Mouse (Mus musculus): ENCODE results near the gene Foxd2.

Gene Foxd2

DNA sequence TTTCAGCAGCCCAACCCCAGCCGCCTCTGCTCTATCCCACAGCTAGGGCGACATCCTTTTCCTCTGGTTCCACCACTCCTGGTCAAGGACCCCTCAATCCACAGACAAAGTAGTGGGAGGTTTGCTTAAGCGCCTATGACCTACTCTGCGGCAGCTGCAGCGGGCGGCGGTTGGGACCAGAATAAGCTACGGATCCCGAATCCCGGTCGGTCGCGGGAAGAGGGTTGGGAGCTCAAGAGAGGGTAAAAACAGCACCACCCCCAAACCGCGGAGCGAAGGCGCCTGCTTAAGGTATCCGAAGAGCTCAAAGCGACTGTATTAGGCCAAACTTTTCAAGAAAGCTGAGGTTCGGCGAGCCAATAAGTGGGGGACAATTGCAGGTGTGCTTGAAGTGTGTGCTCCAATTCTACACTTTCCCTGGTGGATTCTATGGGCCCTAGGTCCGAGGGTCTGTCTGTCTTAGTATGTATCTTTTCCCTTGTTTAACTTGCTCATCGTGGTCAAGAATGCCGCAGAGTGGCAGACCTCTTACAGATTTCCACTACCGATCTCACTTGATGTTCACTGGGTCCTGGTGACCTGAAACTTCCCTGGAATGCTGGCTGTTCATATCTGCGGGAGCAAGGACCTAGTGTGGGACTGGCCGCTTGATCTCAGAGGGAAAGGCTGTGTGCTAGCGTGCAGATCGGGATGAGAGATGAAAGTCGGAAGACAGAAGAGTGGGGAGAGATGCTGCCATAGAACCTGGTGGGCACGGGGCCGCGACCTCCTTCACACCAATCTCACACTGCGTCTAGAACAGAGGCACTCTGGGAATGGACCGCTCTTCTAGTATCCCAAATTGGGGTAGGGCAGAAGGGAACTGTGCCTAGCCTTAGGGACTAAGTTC is 4.3 kb upstream of the Foxd2 start:
- no peak for DNase-seq (ENCODE audit: low read depth, low spot score)

DNA sequence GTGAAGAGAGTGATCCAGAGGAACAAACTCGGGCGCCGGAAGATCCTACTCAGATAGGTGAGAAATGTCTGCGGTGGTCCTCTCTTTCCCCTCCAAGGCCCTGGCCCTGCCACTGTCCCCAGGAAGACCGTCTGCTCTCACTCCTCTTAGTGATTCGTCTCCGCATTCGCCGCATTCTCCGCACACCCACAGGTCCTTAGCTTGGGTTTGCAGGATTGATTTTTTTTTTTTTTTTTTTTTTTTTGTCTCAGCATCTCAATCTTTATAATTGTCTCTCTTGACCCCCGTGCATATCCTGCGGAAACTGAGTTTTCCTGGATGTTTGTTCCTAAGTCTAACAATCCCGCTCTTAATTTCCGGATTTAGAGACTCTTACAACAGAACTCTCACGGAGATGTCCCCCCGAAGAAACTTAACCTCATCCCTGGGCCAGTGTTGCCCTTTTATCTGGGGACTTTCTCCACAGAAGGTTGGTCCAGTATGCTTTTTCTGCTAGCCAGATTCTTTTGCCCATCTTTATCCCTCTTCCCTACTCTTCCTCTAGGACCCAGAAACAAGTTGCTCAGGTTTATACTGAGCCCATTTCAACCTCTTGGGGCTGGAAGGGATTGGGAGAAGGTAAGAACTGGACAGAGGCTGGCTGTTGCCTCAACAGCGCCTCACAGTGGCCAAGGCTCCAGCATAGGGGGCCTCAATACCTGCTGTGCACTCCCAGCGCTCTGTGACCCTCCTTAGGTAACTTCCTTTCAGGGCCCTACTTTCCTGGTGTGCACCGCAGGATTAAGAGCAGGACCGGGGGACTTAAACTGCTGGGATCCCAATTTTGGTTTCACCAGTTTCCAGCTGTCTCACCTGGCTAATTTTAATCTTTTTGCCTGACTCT is 1.2 kb upstream of the Foxd2 start:
- peak; percentile 68 for DNase-seq (ENCODE audit: low read depth, low spot score)

DNA sequence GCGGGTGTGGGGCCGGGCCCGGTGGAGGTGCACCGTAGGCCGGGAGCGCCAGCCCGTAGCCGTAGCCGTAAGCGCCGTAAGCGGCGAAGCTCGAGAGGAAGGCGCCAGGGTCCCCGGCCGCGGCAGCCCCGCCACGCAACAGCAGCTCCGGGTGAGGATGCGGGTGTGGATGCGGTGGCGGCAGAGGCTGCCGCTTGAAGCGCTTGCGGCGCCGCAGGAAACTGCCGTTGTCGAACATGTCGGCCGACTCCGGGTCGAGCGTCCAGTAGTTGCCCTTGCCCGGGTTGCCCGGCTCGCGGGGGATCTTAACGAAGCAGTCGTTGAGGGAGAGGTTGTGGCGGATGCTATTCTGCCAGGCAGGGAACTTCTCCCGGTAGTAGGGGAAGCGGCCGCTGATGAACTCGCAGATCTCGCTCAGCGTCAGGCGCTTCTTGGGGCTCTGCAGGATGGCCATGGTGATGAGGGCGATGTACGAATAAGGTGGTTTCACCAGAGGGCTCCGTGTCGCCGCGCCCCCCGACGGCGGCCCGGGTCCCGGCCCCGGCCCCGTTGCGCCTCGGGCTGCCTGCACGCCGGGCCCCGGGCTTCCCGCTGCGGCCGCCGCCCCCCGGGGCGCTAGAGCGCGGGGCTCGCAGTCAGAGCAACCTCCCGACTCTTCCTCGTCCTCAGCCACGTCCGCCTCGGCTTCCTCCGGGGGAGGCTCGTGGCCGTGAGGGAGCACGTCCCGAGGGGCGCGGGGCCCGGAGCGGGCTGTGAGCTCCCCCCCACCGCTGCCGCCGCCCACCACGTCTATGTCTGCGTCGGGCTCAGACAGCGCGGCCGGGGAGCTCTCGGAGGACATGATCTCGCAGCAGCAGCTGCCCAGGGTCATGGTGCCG is 483 bp downstream of the Foxd2 start:
- DNase-seq (ENCODE audit: low read depth, low spot score) = peak; percentile 57

DNA sequence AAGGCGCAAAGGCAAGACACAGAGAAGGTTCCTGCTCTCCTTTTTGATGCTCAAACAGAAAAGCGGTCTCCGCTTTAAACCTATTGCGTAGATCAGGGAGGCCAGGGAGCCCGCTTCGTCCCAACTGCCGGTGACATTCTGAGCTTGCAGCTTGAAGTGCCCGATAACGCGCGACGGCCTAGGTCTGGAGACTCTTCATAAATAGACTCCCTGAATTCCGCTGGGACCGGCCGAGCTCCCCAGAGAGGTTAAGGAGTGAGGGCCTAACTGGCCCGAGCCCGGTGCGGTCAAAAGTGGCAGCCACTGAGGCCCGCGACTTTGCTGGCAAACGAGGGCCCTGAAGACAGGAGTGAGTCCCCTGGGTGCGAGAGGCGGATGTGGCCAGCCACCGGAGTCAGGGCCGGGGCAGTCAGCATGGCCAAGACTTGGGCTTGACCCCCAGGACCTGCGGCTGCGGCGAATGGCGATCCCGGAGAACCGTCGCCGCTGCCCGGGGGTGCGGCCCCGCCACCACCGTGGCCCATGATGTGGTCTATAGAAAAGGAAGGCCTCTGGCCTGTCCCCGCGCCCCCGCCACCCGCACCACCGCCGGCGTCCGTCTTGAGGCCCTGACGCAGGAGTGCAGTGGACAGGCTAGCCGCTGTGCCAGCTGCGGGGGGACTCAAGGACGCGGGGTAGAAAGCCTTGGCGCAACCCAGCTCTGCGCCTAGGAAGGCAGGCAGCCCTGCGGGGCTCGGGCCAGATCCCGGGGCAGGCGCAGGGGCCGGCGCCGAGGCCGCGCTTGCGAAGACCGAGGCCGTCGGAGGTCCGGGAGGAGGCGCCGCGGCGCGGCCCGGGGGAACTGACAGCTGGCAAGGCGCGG is 1.4 kb downstream of the Foxd2 start:
- DNase-seq (ENCODE audit: low read depth, low spot score) = peak; percentile 29

DNA sequence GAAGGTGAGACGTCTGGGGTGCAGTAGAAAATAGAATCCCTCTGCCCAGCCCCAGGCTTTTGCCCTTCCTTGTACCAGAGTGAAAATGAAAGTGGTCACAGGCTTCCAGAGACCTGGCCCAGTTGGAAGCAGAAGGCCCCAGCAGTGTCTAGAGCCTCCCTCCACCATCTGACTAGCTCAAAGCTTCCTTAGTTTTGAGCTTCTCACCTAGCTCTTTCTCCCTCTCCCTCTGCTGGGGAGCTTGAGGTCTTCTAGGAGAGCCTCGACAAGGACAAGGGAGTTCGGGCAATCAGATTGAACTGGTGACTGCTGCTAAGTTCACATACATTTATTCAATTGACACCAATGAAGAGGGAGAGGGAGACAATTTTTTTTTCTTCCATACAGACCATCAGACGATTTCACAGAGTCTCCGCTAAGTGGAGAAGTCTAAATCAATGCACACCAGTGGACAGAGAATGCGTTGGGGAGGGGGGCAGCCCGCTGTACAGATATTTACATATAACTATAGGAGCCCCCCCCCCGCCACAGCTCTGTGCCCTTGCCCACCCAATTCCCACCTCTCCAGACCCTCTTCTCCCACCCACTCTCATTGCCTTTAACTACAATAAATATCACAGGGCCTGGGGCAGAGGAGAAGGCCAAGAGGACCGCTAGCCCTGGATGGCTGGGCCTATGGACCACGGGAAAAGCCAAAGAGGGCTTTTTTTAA is 2.5 kb downstream of the Foxd2 start:
- DNase-seq (ENCODE audit: low read depth, low spot score) = no peak

DNA sequence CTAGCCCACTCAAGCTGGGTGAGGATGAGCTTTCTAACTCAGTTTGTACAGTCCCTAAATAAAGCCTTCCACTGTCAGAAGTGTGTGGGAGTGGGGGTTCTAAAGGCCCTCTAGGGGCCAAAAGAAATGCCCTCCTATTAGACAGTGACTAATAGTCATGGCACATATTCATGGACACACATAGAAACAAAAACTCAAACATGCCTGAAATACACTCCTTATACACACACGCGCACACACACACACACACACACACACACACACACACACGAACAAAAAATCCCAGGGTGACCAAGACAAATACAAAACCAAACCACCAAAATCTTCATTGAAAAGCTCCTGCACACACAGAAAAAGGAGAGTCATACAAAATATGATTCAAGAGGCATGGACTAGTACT is 3.2 kb downstream of the Foxd2 start:
- no peak for DNase-seq (ENCODE audit: low read depth, low spot score)

DNA sequence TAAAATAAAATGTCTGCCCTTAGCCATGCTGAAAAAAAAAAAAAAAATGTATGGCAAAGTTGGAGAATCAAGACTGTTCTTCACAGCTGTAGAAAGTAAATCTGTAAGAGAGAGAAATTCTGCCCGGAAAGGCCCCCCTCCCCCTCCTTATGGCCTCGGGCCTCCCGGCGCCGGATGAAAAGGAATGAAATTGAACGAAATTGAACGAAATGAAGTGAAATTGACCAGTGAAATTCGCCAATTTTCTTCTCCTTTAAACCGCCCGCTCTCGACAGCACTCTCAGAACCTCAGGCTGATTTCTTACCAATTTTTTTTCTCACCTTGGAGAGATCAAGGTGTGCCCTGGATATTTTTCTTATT is 5.3 kb downstream of the Foxd2 start:
- no peak for DNase-seq (ENCODE audit: low read depth, low spot score)

DNA sequence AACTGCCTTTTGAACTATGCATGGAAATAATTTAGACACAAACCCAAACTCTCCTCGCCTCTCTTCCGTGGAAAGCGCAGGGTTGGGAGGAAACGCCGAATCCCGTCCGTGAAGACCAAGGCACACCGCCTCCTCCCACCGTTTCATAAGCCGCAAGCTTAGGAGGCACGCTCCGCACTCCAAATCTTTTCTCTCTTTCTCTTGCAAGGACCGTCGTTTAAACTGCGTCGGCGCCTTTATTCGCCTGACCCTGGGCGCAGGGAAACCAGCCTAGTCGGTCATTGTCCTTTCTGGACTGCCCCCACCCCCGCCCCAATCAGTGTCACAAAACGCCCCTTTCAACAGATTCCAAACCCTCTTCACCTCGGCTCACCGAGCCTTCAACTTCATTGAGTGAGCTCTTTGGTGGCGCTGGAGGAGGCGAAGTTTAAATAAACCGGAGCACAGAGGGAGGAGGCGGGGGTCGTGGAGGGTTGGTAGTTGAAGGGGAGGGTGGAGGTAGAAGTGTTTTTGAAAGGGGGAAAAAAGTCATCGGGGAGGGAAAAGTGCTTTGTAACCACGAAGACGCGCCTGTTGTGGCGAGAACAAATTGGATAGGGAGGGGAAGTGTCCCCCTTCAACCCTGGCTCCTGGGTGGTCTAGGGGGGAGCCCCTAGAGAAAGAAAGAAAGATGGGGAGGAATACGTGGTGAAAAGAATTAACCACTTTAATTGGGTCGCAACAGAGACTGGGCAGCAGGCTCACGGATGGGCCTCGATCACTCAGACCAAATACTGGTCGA is 5.8 kb downstream of the Foxd2 start:
- DNase-seq (ENCODE audit: low read depth, low spot score) = no peak

DNA sequence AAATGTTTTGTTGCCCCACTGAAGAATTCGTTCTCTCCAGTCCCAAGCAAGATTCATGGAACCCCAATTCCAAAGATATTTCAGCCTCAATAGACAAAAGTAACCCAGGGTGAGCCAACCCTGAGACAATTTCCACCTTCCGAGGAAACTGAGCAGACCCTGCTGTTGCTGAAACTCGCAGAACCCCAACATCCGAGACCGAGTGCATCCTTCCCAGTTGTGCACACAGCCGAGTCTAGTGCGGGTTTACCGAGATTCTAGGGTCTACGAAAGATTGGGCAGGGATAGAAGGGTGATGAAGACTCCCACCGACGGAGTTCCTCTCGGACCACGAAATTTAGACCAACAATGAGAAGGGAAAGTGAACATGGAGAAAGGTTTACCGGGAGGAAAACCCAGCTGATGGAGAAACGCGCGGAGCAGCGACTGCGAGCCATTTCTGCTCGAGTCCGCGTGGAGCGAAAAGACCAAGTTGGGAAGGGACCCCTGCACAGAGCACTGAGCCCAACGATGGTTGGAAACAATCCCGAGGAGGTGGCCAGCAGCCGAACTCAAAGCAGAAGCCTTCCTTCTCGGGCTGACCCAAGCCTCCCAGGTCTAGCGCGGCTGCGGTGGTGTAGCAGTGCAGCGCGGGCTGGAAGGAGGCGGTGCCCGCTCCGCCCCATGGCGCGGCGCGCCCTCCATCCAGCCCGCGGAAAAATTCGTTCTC is 6.9 kb downstream of the Foxd2 start:
- DNase-seq (ENCODE audit: low read depth, low spot score) = no peak

DNA sequence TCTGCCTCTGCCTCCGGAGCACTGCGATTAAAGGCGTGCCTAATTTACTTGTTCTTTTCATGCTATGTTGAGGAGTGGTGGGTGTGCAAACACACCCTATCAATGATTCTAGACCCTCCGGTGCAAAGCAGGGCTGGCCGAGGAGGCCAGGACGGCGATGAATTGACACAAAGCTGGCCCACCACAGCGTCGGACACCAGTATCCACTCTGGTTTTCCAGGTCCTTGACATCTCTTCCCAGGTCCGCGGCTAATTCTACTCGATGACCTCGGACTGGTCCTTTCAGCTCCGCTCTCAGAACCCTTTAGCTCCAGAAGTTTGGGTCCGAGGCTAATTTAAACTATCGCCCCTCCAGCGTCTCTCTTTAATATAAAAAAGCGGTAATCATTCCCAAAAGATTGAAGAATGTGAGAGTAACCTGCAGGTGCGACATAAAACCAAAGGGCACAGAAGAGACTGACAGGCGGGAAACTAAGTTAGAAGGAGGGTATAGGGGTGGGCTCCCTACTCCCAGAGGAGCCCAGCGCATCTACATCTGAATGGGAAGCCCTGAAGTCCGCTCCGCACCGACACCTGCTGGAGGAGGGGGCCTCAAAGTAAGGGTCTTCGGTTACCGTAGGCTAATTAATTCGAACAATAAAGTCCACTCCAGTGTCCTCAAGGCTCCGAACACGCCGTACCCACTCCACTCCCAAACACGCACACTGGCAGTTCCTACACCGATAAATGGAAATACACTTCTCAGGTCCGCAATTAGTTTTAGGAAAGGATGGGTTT is 7.6 kb downstream of the Foxd2 start:
- DNase-seq (ENCODE audit: low read depth, low spot score) = no peak

DNA sequence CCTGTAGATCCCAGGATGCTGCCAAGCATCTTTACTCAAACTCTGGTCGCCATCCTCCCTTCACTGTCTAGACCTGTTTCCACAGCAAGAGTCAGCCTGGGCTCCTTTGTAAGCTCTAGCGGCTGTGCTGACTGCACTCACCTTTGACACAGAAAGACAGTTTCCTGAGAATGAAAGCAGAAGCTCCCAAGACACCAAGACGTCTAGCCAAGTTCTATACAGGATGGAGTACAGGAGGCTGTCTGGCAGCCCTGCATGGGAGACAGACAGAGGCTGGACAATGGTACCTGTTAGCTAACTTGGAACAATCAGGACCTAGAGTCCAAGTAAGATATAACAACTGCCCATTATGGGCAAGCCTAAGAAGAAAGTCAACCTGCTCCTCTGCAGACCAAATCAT is 8.8 kb downstream of the Foxd2 start:
- no peak for DNase-seq (ENCODE audit: low read depth, low spot score)

DNA sequence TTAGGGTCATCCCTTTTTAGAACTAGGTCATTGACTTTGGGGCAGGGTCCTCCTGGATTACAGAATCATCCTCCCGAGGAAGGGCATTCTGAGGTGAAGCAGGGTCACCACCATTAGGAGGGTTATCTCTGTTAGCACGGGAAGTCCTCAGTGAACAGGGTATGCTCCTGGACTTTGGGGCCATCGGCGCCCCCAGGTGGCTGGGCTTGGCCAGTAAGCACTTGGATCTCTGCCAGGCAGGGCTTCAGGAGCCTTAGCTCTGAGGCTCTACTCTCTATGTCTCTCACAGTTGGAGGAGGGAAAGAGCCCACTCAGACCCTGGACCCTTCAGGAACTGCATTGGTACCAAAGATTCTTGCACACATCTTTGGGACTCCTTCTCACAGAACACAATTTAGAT is 10.8 kb downstream of the Foxd2 start:
- DNase-seq (ENCODE audit: low read depth, low spot score) = peak; percentile 45

DNA sequence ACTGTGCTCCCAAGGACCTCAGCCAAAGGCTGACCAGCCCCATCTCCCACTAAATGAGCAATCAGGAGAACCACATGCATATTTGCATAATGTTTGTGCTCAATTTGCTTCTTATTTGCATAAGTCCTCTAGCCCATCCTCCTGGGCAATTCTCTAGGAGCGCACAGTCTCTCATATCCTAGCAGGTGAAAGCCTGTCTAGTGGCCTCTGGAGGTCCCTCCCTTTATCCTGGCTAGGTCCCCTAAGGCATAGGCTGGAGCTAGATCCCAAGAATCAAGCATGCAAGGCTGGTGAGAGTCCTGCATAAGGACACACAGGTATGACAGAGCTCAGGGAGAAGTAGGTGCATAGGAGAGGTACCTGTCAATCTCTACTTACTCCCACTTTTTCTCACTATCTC is 26.4 kb downstream of the Foxd2 start:
- DNase-seq (ENCODE audit: low read depth, low spot score) = no peak

DNA sequence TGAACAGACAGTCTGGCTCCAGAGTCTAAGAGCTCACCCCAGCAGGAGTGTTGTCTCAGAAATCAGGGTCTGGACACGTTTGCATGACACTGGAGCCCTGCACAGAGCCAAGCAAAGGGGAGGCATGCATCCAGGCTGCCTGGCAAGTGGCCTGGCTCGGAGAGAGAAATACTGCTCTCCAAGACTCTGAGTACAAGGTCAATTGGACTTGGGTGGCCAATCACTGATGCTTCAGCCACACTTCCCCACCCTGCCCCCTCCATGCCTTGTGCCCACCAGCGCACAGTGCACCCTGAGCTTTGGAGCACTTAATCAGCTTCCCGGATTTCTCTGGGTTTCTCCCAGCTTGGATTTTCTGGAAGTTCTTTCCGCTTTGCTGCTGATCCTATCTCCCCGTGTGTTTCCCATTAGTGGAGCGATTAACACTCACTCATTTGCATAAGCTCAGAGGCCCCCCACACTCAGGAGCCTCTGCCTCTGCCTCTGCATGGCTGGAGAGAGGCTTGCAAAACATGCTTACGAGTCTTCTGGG is 32.2 kb downstream of the Foxd2 start:
- no peak for DNase-seq (ENCODE audit: low read depth, low spot score)

DNA sequence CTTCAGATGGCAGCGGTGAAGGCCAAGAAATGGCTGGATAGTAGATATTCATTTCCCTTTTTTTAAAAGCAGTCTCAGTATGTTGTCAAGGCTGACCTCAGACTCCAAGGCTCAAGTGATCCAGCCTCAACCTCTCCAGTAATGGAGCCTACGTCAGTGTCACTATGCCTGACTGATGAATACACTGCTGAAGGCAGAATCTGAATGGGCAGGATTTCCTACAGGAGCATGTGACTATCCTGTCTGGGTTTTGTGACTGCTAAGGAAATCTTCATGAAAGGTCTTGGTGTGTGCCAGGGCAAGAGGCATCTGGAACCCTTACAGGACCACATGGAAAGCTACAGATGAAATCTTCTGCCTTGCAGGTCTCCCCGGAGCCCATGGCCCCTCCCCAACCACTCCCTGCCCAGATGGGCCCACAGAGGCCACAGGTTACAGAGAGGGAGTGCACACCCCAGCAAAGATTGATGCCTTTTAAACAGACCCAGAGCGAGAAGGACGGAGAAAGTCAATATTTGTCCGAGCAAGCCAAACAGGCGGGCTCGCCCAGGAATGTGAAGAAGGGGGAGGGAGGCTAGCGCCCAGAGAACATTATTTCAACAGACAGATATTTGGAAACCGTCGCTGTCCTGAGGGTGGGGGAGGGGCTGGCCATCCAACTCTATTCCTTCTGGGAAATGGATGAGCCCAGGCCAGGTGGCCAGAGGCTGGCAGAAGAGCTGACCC is 38.7 kb downstream of the Foxd2 start:
- DNase-seq (ENCODE audit: low read depth, low spot score) = no peak

DNA sequence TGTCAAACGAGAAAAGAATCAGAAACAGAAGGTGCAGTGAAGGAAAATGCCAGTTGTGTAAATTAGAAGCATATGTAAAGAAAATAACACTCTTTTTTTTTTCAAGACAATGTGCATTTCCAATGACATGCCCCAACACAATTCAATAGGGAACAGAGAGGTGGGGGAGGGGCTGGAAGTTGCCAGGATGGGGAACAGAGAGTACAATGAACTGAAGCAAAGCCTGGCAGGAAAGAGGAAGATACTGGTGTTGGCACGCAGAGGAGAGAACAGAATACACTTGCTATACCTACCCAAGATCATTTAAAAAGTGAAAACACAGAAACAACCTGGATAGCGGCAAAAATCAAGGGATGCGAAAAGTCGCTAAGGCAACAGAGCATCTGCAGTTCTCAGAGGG is 45.5 kb downstream of the Foxd2 start:
- no peak for DNase-seq (ENCODE audit: low read depth, low spot score)

DNA sequence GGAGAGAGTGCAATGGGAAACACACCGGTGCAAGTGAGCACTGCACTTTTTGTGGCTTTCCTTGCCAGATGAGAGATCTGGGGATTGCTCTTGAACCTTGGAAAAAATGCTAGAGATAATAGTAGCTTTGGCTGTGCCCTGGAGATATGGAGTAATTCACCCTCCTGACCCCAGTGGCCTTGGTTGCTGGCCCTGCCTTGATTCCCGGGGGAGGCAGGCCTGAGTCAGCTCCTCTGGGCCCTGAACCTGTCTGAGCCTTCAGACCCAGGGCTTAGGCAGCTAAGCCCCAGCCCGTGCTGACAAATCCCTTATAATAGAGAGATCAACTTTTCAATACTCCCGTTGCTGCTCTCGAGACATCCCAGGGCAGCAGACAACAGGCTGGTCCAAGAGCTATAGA is 50.2 kb downstream of the Foxd2 start:
- DNase-seq (ENCODE audit: low read depth, low spot score) = no peak
